Mouse (Mus musculus) E14TG2a.4 (cell line): ENCODE results near the gene Kcnmb2.

Source experiments
- H3K27me3 ChIP-seq: 2 replicates; pipeline ENCODE4 v1.6.1; 2014; ENCODE audit warnings: low read length, control low read depth; ENCODE audit not compliant: insufficient read depth
- H3K36me3 ChIP-seq: 2 replicates; pipeline ENCODE4 v1.6.1; 2014; ENCODE audit warnings: low read length, control low read depth; ENCODE audit not compliant: insufficient read depth
- H3K4me1 ChIP-seq: replicated peaks from 2 replicates; pipeline ENCODE4 v1.6.1; 2014; ENCODE audit warnings: low read depth, low read length, control low read depth
- H3K4me3 ChIP-seq: replicated peaks from 2 replicates; pipeline ENCODE4 v1.5.1; 2014; ENCODE audit warnings: mild to moderate bottlenecking, low read length
- H3K9me3 ChIP-seq: 2 replicates; pipeline ENCODE4 v1.6.1; 2014; ENCODE audit warnings: low read length, control low read depth
- CTCF ChIP-seq: conservative IDR thresholded peaks from 2 replicates; pipeline ENCODE4 v1.5.1; 2014; ENCODE audit warnings: low read length
- NANOG ChIP-seq: IDR thresholded peaks from 2 replicates; pipeline ENCODE4 v1.6.1; 2014; ENCODE audit warnings: borderline replicate concordance, low read length, mixed read lengths
- POU5F1 ChIP-seq: IDR thresholded peaks from 2 replicates; pipeline ENCODE4 v1.6.1; 2014; ENCODE audit warnings: low read length, borderline replicate concordance

The Kcnmb2 gene

DNA sequence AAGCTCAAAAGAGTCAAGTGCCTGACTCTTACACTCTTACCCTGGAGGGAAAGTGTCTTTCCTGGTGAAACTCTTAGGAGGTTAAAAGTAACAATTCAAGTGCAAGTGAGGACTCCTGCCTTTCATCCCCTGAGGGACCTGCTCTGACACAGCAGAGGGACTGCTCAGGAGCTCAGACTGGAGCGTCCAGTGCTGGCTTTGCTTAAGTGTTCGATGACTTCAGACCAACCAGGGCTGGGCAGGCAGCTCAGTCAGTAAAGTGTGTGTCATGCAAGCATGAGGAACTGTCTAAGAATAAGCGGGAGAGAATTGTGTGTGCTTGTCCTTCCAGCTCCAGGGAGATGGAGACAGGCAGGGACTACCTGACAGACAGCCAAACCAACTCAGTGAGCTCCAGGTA is 9.4 kb downstream of the Kcnmb2 start:
- Histone ChIP-seq H3K4me3 (no peak overlapping the region), H3K9me3 (no peaks in the 10 kb centered on the region), H3K27me3 (no peaks in the 10 kb centered on the region), H3K4me1 (no peaks in the 10 kb centered on the region), H3K36me3 (no peaks in the 10 kb centered on the region)
- TF ChIP-seq NANOG, result no peak
- TF ChIP-seq POU5F1, result no peak

GRCm38 (mm10) chr3:31928544-31928943 is 26.2 kb downstream of the Kcnmb2 start:
- no peaks in the 10 kb centered on the region for H3K9me3 ChIP-seq
- no peak for TF ChIP-seq NANOG
- no peak for TF ChIP-seq POU5F1
- no peak for TF ChIP-seq CTCF

DNA sequence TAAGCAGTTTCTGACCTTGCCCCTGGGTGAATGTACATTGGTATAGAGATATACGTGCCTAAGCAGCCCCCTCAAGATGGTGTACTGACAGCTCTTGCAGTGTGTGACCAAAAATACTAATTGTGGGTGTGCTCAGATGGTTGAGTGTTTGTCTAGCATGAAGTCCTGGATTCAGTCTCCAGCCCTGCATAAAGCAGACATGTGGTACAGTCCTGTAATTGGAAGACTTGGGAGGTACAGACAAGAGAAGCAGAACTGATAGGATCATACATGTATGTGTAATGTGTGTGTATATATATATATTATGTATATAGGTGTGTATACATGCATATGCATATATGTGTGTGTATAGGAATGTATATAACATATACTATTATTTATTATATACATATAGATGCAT is 32.4 kb downstream of the Kcnmb2 start:
- no peaks in the 10 kb centered on the region for H3K4me1 ChIP-seq
- no peaks in the 10 kb centered on the region for H3K9me3 ChIP-seq
- H3K36me3 ChIP-seq, result no peaks in the 10 kb centered on the region
- H3K4me3 ChIP-seq, result no peak overlapping the region
- no peaks in the 10 kb centered on the region for H3K27me3 ChIP-seq
- TF ChIP-seq POU5F1 (no peak), CTCF (no peak), NANOG (no peak)

More at GRCm38 (mm10) chr3:31928544-31928943, 26.2 kb downstream of the Kcnmb2 start:
- H3K4me1 ChIP-seq, result no peaks in the 10 kb centered on the region
- H3K4me3 ChIP-seq, result no peak overlapping the region
- no peaks in the 10 kb centered on the region for H3K27me3 ChIP-seq
- H3K36me3 ChIP-seq, result no peaks in the 10 kb centered on the region

DNA sequence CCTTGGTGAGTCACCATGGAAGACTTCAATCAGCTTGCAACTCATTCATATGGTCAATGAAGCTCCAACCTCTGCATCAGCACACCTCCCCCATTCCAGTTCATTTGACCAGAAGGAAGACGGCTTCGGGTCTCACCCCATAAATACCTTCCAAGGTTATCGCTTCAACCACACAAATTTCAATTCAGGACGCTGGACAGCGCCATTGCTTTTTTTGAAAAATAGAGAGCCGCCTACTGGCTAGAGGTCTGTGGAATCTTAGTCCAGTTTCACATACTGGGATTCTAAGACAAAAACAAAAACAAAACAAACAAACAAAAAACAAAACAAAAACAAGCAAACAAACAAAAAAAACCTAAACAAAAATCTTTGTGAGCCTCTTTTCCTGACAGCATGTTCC is 39.2 kb downstream of the Kcnmb2 start:
- Histone ChIP-seq H3K9me3 (no peaks in the 10 kb centered on the region), H3K4me1 (no peaks in the 10 kb centered on the region)

DNA sequence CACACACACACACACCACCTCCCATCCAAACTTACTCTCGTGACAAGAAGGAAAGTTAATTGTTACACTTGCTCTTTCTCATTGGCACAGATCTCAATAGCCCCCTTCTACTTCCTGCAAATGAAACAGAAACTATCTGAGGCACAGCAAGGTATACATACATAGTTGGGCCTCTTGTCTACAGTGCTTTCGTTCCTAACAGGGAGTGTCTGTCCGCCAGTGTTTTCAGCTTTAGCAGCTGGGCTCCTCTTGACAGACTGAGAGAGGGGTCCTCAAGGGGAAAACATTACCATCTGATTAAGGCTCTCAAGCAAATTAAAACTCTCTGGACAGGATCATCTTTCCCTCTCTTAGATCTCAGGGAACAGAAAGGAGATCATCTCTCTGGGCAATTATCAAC is 51.9 kb downstream of the Kcnmb2 start:
- H3K4me1 ChIP-seq, result no peaks in the 10 kb centered on the region
- H3K27me3 ChIP-seq, result no peaks in the 10 kb centered on the region
- TF ChIP-seq CTCF, result no peak
- TF ChIP-seq NANOG, result no peak
- no peak for TF ChIP-seq POU5F1
- H3K9me3 ChIP-seq, result no peaks in the 10 kb centered on the region
- no peak overlapping the region for H3K4me3 ChIP-seq
- no peaks in the 10 kb centered on the region for H3K36me3 ChIP-seq

More for the DNA sequence above, 39.2 kb downstream of the Kcnmb2 start:
- Histone ChIP-seq H3K4me3 (no peak overlapping the region), H3K36me3 (no peaks in the 10 kb centered on the region), H3K27me3 (no peaks in the 10 kb centered on the region)
- TF ChIP-seq NANOG (no peak), POU5F1 (no peak), CTCF (no peak)

DNA sequence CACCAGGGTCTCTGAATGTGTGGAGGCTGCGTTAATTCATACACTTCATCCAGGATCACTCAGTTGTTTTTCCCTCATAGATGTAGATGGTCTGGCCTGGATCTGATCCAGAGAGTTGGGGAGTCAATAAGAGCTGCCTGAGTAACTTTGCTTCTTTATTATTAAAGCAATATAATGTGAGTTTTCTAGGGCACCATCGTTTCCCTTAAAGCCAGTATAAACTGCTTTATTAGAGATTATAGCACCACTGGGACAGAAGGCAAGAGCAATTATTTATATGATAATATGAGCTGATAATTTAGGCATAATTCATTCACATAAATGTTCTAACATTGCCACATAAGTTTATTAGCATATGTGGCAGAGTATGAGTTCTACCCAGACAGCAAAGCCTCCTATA is 52.7 kb downstream of the Kcnmb2 start:
- no peaks in the 10 kb centered on the region for H3K9me3 ChIP-seq
- H3K4me3 ChIP-seq, result no peak overlapping the region
- TF ChIP-seq CTCF (no peak), POU5F1 (no peak)
- no peaks in the 10 kb centered on the region for H3K36me3 ChIP-seq
- no peaks in the 10 kb centered on the region for H3K27me3 ChIP-seq
- H3K4me1 ChIP-seq, result no peaks in the 10 kb centered on the region

- Histone ChIP-seq H3K9me3 (no peaks in the 10 kb centered on the region), H3K36me3 (no peaks in the 10 kb centered on the region), H3K27me3 (no peaks in the 10 kb centered on the region), H3K4me3 (no peak overlapping the region), H3K4me1 (no peaks in the 10 kb centered on the region)
- TF ChIP-seq CTCF, result no peak
- TF ChIP-seq POU5F1, result no peak
- TF ChIP-seq NANOG, result no peak
These were observed 57.5 kb downstream of the Kcnmb2 start for GRCm38 (mm10) chr3:31959821-31960220.

DNA sequence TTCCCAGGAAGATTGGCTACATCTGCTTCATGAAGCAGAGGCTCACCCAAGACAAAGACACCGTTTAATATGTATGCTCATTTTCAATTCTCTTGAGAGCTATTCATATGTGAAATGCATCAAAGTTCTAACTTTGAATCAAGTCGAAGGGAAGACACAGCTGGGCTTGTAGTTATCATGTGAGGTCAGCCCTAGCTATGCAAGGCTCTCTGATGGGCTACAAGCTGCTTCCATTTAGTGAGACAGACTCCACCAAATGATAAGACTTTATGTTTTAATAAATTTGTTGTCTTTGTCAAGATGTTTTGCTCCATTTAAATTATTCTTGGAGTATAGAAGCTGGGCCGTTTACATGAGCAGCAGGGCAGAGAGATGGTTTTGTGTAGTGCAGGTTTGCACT is 58.9 kb downstream of the Kcnmb2 start:
- TF ChIP-seq POU5F1, result no peak
- TF ChIP-seq CTCF, result no peak
- no peak for TF ChIP-seq NANOG

DNA sequence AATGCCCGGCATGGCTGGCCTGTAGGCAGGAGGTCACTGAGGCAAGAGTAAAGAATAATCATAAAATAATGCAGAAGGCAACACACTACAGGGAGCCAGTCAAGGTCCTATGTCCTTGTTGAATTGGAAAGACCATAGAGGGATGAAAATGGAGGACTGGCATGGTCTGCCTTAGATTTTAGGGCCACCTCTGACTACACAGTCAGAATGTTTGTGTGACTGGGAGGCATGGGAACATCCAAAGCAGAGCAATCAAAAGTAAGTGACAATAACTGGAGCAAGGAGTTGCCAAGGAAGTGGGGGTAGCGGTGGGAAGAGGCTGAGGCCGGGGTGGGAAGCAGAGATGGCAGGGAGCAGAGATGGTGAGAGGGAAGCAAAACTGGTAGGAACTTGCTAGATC is 60.8 kb downstream of the Kcnmb2 start:
- no peaks in the 10 kb centered on the region for H3K9me3 ChIP-seq
- peaks cover 10% of the 10 kb centered on the region; the same call in 1 of the 2 replicates for H3K4me1 ChIP-seq
- H3K4me3 ChIP-seq, result no peak overlapping the region
- no peaks in the 10 kb centered on the region for H3K27me3 ChIP-seq
- H3K36me3 ChIP-seq, result no peaks in the 10 kb centered on the region
- TF ChIP-seq CTCF, result no peak
- TF ChIP-seq POU5F1, result no peak
- TF ChIP-seq NANOG, result no peak

More for the DNA sequence above, 58.9 kb downstream of the Kcnmb2 start:
- Histone ChIP-seq H3K27me3 (no peaks in the 10 kb centered on the region), H3K4me3 (no peak overlapping the region), H3K36me3 (no peaks in the 10 kb centered on the region), H3K4me1 (0 out of 2 replicates have a peak, but pooled peaks cover 5% of the 10 kb centered on the region), H3K9me3 (no peaks in the 10 kb centered on the region)
